Mouse (Mus musculus): ENCODE measurements around the gene Dleu7. TPM values are rescaled to one million over a fixed set of nuclear protein-coding genes. Genes with fewer than 3 reads are reported as not detected.
A peak's percentile ranks its signal among the peaks of the same experiment; 100 is the strongest.

Dleu7 gene
- total RNA-seq, 2 experiments from 2014 or later = 8.0 to 9.1 TPM

DNA sequence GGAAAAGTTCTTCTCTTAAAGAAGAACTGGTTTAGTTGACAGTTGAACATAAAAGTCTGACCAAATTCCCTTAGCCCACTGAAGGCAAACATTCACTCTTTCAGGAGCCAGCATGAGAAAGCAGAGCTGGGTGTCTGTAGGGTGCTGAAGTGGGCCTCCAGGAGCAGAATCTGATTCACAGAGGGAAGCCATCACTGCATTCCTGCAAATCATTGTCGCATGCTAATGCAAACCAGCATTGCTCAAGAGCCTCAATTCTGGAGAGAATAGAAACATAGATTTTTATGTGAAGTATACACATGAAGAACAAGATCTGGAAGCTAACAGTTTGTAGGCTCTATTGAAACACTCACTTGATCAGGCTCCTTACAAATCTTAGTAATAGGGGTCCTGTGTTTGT is 57.6 kb downstream of the Dleu7 start:
- no peak for DNase-seq (ENCODE audit: extremely low spot score in 1 of 2, low spot score in 2 of 2)
- TF ChIP-seq CTCF (IDR thresholded peaks at IDR 0.05) = no peak
- Histone ChIP-seq H3K27ac (no peak overlapping the region), H3K4me3 (no peak overlapping the region)
- intact Hi-C loops (cut with DNase I) = no loop called here

DNA sequence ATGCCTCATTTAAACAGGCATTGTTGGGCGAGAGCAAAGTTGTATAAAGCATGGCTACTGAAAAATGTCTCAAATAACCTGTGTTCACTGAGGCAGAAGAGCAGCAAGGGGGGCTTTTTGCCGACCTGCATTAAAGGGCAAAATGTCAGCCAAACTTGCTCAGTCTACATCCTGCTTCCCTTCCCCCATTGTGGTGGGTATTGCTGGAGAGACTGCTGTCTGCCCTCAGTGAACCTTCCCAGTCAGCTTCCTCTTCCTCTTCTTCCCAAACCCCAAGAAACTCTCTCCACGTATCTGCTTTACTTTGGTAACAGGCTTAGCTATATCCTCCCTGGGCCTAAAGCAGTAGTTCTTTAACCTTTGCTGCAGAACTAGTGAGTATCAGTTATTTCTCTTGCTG is 61.9 kb downstream of the Dleu7 start:
- intact Hi-C loops (cut with DNase I) = no loop called here
- Histone ChIP-seq H3K4me3 (no peak overlapping the region), H3K27ac (no peak overlapping the region)
- DNase-seq (ENCODE audit: extremely low spot score in 1 of 2, low spot score in 2 of 2) = no peak
- TF ChIP-seq CTCF (IDR thresholded peaks at IDR 0.05) = no peak

DNA sequence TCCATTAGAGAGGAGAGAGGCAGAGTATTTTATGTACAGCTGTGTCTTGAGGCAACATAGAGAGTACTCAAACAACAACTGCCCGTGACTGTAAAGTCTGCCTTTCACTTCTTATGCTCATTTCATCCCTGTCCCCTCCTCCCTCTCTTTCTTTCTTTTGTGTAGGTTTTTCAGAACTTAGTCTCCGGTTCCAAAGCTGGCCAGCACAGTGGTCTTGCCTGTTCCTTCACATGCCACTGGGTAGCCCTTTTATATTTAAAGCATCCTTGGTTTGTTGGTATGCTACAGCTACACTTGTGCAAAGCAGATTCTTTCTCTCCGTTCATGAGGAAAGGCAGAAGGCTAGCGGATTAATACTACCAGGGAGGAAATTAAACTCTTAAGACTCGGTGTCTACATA is 65.7 kb downstream of the Dleu7 start:
- peak overlapping the region; percentile 4; the same call in 1 of the 2 replicates for H3K27ac ChIP-seq
- intact Hi-C loops (cut with DNase I) = loop anchor here (2.0 to 5.0 kb wide), 2 partner anchors 38 to 545 kb away; no protein-coding TSS in a partner anchor
- peak overlapping the region; percentile 16 for H3K4me3 ChIP-seq
- no peak for DNase-seq (ENCODE audit: extremely low spot score in 1 of 2, low spot score in 2 of 2)
- TF ChIP-seq CTCF (IDR thresholded peaks at IDR 0.05) = no peak

DNA sequence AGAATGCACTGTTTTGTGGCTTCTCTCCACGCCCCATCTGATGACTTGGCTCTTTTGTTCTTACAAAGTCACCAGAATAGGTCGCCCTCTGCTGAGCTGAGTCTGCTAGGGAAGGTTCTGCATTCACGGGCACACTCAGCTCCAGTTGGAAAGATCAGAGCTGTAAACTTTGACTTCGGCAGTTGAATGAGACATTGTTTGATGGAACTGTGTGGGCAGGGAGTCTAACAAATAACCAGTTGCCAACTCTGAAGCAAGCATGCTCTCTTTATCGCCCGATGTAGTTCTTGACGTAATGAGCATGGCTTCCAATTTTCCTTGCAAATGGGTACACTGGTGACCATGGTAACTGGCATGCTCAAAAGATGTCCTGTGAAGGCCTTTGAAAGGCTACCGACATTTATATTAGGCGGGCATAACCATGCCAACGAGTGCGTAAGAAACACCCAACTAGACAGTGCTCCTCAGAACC is 66.2 kb downstream of the Dleu7 start:
- peak; percentile 15 to 29 for DNase-seq (ENCODE audit: extremely low spot score in 1 of 2, low spot score in 2 of 2)
- intact Hi-C loops (cut with DNase I) = loop anchor here (2.0 to 5.0 kb wide), 2 partner anchors 38 to 544 kb away; no protein-coding TSS in a partner anchor
- H3K4me3 ChIP-seq = peak overlapping the region; percentile 16
- peak overlapping the region; percentile 4; the same call in 1 of the 2 replicates for H3K27ac ChIP-seq
- TF ChIP-seq CTCF (IDR thresholded peaks at IDR 0.05) = peak; percentile 50

Other genes starting within 250 kb of the Dleu7 start
- 10 to 100 TPM; 10.3 to 15.0 TPM for gene Rnaseh2b, start 458 bp downstream of the Dleu7 start, total RNA-seq (2021)
- under 1 TPM; 0.28 to 0.29 TPM for gene Gucy1b2, start 163.2 kb upstream of the Dleu7 start, total RNA-seq (2021)